Mouse (Mus musculus): ENCODE data around the gene 1810009A15Rik.
"Not testable (repeated sequence)": the region's sequence is repeated elsewhere in the genome, so short reads cannot be mapped to it uniquely, and the experiment has no call there.

1810009A15Rik gene

DNA sequence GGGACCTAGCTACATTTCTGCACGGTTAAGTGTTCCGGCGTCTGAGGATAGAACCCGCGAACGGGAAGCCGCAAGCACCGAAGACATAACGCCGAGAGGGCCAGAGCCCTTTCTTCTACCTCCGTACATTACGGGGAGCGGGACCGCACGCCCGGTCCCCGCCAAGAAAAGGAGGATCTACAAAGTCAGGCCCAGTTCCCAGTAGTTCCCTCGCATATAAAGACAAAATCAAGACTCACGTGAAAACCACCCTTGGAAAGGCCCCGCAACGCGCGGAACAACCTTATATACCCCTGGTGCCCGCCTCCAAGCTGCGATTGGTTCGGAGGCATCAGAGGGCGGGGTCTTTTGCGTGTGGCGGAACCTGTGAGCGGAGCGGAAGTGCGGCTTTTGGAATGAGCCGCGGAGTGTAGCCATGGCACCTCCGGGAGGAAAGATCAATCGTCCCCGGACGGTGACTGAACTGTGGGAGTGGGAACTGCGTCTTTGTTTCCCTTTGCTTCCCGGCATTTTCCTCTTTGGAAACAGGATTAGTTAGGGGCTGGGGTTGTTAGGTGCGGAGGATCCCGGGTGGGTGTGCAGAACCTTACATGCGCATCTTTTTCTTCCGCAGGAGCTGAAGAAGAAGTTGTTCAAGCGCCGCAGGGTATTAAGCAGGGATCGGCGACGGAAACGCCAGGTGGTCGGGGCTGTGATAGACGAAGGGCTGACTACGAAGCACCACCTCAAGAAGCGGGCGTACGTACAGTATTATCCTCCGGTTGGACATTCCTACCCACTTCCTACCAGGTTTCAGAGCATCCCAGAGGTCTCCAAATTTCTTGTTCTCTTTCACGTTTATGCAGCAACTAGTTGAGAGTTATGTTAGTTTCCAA, at the start of gene 1810009A15Rik, which contains the start of gene Gm49416:
Gene 1810009A15Rik, plus strand, starts transcription at position 343 of the 875 bp plus-strand sequence.
Gene Gm49416, plus strand, starts transcription at position 416 of the 875 bp plus-strand sequence.
- DNase-seq, result peak; percentile 96

DNA sequence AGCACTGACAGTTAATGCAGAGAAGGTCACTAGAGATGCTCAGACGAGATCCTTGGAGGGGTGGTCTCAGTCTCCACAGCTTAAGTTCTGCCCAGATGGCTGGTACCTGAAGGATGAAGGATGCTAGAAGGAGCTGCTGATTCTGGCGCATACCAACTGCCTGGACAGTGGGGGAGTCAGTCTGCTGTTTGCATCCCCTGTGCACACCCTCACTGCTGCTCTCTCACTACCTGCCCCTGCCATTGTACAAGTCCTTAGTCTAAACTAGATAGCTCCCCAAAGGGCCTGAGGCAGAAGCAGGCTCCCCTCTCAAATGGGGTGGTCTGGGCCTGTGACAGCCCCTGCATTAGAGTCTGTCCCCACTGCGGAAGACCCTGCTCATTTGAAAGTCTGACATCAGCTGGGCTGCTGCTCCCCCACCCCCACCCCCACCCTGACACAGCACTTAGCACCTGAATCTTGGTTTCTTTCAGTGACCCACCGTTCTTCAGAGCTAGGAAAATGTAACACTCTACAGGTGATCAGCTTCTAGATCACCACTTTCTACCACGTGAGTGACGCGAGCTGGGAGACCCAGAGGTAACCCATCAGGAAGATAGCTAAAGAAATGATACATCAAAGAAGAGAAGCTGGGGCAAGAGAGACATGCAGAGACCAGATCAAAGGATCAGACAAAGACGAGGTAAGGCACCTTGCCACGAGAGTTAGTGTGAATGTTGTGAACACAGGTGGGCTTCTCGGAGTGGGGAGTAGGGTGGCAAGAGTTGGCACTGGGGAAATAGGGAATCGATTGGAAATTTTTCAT, 49.3 kb upstream of the 1810009A15Rik start, which contains the start of gene Gng3:
Gene Gng3, minus strand, starts transcription at position 92 of the 805 bp plus-strand sequence.
- DNase-seq, result no peak

DNA sequence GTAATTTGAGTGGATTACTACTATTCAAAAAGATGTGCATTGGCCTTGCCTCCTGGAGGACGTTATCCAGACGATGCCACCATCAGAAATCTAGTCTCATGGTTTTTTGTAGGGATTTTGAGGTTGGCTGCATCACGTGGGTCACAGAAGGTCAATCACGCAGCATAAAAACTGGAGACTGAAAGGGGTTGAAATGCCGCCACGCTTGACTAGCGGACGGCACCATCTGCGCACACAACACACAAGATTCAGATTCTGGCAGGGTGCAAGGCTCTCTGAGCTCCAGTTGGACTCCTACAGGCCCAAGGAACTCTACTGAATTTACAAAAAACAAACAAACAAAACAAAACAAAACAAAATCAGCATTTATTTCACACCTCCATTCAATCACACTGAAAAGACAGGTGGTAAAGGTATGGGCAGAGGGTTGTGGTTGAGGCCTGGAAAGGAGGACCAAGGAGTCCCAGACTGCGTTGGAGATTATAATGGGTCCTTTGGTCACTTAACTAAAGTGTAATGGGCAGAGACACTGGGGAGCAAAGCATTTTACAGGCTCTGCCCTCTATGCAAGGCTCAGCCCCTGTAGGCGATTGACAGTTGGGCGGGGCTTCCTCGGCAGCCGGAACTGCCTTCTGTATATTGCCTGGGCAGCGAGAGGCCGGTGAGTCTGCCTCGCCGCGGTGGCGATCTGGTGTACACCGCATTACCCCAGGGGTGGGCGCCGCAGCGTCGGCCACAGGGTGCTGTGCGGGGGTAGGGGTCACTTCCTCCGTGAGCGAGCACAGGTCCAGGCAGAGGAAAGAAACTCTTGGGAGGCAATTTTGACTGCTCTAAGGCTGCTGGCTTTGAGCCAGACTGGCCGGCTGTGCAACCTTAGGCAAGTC, 48.5 kb upstream of the 1810009A15Rik start:
- peak; percentile 88 for DNase-seq

DNA sequence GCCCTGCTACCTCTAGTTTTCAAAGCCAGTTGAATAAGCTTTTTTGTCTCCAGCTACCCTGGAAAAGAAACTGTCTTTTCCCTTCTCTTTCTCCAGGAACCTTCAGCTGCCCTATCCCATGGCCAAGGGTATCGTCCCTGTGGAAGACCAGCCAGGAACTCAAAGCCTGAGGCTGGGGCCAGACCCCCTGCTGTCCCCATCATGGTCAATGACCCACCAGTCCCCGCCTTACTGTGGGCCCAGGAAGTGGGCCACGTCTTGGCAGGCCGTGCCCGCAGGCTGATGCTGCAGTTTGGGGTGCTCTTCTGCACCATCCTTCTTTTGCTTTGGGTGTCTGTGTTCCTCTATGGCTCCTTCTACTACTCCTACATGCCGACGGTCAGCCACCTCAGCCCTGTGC, 47.6 kb upstream of the 1810009A15Rik start:
- no peak for DNase-seq

DNA sequence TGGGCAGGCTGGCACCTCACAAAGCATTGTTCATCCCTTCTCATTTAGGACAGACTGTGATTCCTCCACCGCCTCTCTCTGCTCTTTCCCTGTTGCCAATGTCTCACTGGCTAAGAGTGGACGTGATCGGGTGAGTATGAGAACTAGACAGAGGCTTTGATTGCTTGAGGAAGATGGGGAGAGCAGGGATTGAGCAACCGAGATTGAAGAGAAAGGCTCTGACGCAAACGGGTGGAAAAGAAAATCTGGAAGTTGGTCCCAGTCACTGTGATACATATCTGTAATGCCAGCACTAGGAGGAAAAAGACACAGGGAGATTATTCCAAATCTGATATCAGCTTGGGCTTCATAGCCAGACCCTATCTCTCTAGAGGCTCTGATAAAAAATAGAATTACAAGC, 45.7 kb upstream of the 1810009A15Rik start:
- no peak for DNase-seq

DNA sequence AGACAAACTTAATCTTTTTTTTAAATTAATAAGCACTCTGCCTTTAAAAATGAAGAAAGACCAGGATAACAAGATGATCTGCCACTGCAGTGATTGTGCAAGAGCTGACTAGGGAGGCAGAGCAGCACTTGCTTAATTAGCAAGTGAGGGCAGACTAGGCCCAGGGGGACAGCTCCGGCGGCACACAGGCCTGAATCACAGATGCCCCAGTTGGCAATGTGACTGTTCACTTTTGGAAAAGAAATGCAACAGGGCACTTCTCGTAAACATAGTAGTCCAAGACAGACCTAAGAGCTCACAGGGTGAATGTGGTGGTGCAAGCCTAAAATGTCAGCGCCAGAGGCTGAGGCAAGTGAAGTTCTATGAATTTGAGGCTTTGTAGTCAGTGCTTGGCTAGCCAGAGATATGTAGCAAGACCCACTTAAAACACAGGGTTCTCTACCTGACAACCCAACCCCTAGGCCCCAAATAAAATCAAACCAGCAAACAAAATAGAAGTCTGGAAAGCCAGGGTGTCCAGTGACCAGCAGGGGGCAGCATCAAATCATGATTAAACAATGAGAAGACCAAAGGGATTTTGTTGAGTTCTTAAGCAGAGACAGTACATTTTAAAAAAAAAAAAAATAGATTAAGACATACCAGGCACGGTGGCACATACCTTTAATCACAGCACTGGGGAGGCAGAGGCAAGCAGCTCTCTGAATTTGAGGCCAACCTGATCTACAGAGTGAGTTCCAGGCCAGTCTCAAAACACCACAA, 44.1 kb upstream of the 1810009A15Rik start:
- peak; percentile 82 for DNase-seq

DNA sequence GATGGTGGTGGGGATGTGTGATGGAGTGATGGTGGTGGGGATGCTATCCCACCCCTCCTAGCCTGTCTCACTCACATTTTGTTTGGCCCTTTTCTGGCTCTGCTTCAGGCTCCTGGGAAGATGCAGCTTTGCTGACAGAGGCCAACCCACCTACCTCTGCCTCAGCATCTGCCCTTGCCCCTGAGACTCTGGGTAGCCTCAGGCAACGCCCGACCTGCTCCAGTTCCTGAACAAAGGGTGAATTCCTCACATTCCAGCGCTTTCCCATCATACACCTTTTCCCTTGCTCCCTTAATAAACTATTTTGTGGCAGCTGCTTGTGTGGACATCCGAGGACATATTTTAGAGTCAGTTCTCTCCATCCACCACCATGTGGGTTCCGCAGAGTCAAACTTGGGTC, 40.3 kb upstream of the 1810009A15Rik start:
- no peak for DNase-seq

DNA sequence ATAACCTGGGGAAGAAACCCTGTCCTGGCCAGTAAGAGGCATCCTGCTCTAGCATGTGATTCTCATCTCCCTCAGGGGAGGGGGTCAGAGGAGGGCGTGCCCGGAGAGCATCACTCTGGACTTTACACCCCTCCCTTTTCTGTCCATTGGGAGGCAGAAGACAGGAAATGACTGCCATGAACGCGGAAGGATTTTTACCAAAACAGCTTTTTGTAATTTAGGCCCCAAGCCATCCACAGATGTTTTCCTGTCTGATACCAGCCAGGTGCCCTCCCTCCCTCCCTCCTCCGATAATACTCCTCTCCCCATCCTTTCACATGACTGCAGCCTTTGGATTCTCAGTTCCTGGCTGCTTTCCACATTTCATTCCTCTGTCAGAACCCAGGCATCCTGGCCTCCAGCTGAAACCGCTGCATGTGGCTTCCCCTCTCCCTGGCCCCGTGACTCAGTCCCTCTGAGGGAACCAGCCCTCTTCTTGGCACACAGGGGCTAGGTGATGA, 38.2 kb upstream of the 1810009A15Rik start, which contains the start of gene Lrrn4cl:
Gene Lrrn4cl, plus strand, starts transcription at position 367 of the 500 bp plus-strand sequence.
- DNase-seq, result no peak

DNA sequence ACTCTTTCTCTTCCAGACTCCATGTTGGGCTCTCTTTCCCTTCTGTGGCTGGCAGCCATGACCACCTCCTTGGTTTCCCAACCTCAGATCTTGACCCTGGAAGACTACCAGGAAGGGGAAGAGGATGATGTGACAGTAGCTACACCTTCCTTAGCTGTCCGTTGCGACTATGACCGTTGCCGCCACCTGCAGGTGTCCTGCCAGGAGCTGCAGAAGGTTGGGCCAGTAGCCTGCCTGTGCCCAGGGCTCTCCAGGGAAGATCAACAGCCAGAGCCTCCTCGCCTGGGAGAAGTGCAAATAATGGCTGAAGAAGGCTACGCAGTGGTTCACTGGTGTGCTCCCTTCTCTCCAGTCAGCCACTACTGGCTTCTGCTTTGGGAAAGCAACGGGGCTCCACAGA, 37.0 kb upstream of the 1810009A15Rik start:
- no peak for DNase-seq

DNA sequence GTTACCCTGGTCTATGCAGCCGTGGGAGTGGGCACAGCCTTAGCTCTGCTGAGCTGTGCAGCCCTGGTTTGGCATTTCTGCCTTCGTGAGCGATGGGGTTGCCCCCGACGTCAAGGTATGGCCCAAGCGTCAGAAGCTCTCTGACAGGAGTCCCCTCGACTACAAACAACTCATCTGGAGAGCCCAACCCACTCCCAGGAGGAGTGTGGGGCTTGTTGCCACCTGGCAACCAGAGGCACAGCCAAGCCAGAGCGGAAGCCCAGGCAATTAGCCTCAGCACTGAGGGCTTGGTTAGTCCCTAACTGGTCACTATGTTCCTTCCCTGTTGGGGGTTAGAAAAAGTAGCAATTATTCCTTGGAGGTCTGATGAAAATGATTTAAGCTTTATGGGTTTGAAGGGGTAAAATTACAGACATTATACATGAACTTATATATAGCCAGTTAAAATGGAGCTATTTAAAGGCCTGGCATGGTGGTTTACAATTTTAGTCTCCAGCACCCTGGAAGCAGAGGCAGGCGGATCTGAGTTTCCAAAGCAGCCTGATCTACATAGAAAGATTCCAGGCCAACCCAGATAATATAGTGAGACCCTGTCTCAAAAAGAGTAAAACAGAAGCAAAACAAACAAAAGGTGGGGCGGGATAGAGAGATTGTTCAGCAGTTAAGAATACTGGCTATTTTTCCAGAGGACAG, 36.3 kb upstream of the 1810009A15Rik start:
- DNase-seq, result no peak

DNA sequence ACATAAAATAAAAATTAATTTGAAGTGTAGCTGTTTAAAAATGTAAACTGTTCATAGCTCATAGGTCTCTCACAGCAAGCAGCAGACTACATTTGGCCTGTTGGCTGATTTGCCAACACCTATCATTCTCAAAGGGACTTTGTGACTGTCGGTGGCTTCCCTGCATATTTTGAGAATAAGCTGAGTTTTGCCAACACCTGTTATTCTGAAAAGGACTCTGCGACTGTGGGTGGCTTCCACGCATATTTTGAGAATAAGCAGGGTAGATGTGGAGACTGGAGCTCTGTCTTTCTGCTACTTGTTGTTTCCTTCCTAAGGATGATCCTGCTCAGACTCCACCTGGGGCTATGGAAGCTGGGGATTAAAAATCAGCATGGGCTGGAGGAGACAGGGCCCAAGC, 35.5 kb upstream of the 1810009A15Rik start:
- no peak for DNase-seq

DNA sequence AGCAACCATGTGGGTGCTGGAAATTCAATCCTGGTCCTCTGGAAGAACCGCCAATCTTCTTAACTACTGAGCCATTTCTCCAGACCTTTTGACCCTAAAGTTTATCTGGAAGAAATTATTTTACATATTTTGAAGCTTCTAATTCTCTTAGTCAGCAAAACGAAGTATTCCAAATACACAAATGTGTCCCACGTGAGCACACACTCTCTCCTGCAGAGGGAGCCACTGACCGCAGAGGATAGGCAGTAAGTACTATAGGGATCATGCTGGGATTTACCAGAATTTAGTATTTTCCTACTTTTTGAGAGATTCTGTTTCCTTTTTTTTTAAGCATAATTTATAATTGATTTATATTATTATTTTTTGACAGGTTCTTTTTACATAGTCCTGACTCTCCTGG, 31.0 kb upstream of the 1810009A15Rik start:
- DNase-seq, result peak; percentile 58

DNA sequence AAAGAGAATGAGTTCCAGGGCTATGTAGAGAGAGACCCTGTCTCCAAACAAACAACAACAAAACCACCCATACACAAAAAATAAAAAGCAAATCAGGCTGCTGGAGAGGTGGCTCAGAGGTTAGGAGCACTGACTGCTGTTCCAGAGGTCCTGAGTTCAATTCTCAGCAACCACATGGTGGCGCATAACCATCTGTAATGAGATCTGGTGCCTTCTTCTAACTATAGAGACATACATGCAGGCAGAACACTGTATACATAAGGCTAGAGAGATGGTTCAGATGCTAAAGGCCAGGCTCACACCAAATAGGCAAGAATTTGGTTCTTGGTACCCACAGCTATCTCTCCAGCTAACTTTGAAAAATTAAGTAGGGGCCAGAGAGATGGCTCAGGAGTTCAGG, 29.6 kb upstream of the 1810009A15Rik start:
- DNase-seq, result no peak

DNA sequence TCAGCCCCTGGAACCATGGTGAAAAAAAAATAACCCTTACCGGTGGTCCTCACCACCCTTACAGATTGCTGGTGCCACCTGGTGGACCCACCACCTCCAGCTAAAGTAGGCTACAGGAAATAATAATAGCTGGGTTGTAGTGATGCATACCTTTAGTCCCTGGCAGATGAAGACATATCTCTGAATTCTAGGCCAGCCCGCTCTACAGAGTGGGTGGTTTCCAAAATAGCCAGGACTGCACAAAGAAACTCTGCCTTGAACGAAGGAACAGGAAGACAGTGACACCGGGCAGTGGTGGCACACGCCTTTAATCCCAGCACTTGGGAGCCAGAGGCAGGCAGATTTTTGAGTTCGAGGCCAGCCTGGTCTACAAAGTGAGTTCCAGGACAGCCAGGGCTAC, 24.4 kb upstream of the 1810009A15Rik start:
- DNase-seq, result no peak

DNA sequence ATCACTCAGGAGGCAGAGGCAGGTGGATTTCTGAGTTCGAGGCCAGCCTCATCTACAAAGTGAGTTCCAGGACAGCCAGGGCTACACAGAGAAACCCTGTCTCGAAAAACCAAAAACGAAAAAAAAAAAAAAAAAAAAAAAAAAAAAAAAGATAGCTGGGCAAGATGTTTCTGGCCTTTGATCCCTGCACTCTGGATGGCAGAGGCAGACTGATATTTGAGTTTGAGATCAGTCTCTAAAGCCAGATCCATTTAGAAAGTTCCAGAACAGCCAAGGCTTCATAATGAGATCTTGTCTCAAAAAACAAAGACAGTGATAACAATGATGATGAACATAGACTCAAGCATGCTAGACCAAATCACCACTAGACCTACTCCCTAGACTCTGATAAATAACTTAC, 18.3 kb upstream of the 1810009A15Rik start:
- not testable (repeated sequence) for DNase-seq

DNA sequence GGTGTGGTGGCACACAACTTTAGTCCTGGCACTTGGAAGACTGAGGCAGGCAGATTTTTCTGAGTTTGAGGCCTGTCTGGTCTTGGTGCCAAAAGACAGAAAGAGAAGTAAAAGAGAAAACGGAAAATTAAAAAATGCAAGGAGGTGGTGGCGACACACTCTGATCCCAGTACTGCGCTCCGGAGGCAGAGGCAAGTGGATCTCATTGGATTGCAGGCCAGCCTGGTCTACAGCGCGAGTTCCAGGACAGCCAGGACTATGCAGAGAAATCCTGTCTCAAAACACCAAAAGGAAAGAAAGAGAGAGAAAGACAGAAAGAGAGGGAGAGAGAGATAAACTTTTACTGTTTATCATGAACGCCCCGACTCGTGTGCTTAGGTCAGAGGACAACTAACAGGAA, 17.8 kb upstream of the 1810009A15Rik start:
- DNase-seq, result no peak

DNA sequence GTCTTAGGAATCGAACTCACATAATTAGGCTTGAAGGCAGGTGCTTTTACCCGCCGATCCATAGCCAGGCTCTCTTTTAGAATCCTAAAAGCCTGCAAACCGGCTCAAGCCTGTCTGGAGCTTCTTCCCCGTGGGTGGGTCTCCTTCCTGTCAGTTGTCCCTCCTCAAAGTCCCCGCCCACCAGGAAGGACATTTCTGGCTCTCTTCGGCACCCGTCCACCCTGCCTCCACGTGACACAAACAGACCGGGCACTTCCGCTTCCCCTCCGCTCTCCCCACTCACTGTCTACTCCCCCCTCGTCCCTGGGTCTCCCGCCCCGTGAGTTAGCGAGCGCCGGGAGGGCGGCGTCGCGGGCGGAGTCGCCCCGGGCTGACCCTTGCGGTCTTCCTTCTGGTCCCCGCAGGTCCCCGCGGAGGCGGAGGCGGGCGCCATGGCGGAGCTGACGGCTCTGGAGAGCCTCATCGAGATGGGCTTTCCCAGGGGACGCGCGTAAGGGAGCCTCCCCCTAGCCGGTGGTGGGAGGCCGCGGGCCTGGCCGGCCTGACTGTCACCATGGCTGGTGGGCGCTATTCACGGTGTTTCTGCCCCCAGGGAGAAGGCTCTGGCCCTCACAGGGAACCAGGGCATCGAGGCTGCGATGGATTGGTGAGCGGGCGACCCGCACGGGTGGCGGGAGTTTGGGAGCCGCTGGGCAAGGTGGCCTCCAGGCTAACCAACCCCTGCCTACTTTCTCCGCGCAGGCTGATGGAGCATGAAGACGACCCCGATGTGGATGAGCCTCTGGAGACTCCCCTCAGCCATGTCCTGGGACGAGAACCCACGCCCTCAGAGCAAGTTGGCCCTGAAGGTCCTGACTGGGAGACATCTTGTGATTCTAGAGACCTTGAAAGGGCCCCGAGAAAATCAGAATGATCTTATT, 17.1 kb upstream of the 1810009A15Rik start, which contains the start of gene Ubxn1:
Gene Ubxn1, plus strand, starts transcription at position 230 of the 920 bp plus-strand sequence.
- peak; percentile 98 for DNase-seq

DNA sequence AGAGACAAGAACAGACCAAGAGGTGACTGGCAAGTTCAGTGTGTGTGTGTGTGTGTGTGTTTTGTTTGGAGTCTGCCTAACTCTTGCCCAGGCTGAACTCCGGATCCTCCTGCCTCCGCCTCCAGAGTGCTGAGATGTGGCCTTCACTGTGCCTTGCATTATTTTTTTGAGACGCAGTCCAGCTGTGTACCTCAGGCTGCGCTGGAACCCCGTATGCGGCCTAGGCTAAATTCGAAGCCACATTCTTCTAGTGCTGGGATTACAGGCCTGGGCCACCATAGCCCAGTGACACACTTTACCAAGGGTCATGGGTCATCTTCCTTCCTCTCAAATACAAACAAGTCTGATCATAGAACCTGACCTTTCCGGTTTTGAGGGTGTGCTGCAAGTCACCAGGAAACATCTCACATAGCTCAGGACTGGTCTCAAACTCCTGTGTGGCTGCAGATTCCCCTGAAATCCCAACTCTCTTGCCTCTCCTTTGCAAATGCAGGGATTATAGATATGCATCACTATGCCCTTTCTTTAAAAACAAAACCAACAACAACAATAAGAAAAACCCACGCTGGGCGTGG, 16.3 kb upstream of the 1810009A15Rik start:
- DNase-seq, result peak; percentile 19

DNA sequence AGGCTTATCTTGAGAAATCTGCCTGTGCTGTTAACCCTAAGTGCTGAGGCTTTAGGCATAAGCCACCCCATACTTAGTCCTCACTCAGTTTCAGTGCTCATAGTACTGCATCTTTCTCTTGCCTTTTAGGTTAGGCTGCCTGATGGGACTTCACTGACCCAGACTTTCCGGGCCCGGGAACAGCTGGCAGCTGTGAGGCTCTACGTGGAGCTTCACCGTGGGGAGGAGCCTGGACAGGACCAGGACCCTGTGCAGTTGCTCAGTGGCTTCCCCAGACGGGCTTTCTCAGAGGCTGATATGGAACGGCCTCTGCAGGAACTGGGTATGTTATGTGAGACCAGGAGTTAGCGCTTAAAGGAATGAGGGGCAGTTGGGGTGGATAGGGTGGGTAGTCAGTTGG, 13.6 kb upstream of the 1810009A15Rik start:
- no peak for DNase-seq

Measured in kidney, postnatal 14 days (tissue).